Mouse (Mus musculus) layer of hippocampus, postnatal 25 days (tissue): ENCODE data around the gene Igsf9. TPM values are rescaled to one million over a fixed set of nuclear protein-coding genes. Genes with fewer than 3 reads are reported as not detected.

ENCODE experiments used
- DNase-seq, 2 experiments: peaks; one replicate each; pipeline ENCODE4 v3.0.0; 2022; ENCODE audit warnings: mixed read lengths in 2 of 2, low spot score in 1 of 2; ENCODE audit errors: extremely low spot score in 1 of 2
- total RNA-seq, 2 experiments: library from RNA; stranded (reverse); gene quantifications; 2 replicates each; pipeline ENCODE4 v1.2.3; 2021

The Igsf9 gene
- total RNA-seq, 2 experiments from 2014 or later, result 5.6 to 8.2 TPM

DNA sequence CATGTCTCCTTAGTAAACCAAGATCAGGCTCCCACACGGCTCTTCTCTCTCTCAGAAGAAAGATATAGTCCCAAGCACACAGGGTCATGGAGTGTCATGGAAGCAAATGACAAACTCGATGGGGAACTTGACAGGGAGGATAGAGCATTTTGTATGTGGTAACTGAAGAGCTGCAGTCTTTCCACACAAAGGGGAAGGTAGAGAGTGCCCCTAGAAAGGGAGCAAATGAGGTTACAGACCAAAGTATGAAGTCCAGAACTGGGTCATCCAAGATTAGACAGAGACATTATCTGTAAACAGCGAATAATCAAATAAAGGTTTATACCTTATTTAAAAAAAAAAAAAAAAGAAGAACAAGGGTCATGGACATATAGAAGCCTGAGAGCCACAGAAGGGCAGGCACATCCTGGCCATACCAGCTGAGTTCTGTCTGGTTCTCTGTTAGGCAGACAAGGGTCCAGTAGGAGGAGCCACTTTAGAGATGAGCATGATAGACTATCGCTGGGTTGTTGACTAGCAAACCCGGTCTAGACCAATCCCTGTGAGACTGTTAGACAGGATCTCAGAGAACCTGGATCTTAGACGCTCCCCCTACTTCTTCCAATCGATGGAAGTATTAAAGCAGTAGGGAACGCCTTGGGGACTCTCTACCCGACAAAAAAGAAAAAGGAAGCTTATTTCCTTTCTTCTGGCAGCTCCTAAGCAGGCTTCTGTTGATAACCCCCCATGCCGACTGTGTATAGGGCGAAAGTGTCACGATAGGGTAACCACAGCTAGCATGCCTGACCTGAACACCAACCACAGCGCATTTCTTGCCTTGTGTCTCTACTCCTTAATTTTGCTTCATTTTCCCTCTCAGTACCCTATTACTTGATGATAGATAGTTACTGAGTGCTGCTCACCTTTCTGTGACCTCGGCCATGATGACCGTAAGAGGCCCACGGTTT lies 17.9 kb upstream of the Igsf9 start:
- no peak for DNase-seq

DNA sequence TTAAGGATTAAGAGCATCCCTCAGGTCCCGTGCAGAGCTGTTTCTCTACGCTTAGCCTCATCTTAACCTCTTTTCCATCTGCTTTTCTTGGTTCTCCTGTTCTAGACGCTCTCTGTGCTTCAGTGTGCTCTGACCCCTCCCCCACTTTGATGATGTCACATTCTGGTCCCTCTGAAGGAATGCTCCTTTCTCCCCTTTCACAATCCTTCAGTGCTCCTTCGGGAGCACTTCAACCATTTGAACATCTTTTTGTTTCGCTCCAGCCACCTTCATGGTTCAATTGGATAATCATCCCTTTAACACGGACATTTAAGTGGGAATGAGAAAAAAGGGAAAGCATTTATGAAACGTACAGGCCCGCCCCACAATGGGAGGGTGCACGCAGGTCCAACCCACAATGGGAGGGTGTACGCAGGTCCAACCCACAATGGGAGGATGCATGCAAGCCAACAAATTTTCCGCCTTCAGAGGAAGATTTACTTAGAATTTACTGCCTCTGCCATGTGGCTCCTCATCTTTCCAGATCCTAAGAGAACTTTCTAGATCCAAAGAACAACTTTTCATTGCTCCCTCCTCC lies 13.2 kb upstream of the Igsf9 start:
- DNase-seq, result no peak

DNA sequence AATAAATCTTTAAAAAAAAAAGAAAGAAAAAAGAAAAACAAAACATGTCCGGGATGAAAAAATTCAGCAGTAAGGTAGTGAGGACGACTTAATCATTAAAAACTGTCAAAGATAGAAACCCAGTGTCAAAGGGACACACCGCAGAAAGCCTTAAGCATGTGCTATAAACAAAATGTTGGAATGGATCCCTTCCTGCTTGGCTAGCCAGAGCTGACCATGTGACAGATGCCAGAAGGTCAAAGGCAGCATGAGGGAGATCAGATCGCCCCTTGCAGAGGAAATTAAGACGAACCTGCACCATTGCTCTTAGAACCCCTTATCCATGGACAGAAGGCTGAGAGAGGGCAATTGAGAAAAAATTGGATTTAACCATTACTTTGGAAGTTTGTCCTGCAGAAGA lies 12.2 kb upstream of the Igsf9 start:
- no peak for DNase-seq

DNA sequence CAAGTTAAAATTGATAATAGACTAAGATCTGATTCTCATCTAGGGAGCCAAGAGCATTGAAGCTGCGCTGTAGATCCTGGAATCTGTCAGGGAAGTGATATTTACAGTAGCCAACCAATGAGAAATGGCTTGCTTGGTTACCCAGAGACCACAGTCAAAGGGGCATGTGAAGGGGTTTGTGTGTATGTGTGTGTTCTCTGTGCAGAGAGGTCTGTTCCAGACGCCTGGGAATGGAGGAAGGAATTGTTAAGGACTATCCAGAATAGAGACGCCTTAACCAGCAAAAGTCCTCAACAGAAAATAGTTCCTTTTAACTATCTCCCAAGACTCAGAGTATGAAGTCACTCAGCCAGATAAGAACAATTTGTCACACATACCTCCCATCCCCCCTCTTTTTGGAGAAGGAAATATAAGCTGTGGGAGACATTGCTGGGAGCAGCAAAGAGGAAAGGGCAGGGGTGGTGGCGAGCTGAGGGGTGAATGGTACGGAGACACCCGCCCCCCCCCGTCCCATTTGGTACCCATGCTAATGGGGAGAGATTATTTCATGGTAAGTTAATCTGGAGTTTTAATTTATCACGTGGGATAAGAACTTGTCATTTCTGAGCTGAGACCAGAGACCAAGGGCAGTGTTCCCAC lies 11.7 kb upstream of the Igsf9 start:
- no peak for DNase-seq

DNA sequence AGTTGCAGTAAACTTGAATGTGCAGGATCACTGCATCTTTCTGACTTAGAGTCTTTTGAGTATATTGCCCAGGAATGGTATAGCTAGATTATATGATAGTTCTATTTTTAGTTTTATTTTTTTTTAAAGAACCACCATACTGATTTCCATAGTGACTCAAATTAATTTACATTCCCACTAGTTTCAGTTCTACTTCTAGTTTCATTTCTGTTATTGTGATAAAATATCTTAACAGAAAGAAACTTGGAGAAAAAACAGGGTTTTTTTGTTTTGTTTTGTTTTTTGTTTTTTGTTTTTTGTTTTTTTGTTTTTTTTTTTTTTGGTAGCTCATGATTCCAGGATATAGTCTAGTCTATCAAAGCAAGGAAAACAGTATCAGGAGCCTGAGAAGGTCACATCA lies 8.7 kb upstream of the Igsf9 start:
- DNase-seq, result no peak

DNA sequence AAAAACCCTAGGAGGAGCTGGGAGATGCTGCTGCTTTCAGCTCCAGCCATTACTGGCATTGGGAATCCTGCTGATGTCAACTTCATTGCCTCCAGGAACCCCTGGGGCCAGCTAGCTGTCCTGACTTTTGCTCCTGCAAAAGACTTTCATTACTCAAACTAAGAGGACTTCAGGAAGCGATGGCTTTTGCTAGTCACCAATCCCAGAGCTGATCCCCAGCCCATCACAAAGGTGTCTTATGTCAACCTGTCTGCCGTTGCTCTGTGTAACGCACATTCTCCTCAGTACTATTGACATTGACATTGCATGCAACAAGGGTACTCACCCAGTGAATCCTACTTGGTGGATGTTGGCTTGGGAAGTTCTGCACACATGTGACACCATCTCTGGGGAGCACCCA lies 7.4 kb upstream of the Igsf9 start:
- DNase-seq, result no peak

DNA sequence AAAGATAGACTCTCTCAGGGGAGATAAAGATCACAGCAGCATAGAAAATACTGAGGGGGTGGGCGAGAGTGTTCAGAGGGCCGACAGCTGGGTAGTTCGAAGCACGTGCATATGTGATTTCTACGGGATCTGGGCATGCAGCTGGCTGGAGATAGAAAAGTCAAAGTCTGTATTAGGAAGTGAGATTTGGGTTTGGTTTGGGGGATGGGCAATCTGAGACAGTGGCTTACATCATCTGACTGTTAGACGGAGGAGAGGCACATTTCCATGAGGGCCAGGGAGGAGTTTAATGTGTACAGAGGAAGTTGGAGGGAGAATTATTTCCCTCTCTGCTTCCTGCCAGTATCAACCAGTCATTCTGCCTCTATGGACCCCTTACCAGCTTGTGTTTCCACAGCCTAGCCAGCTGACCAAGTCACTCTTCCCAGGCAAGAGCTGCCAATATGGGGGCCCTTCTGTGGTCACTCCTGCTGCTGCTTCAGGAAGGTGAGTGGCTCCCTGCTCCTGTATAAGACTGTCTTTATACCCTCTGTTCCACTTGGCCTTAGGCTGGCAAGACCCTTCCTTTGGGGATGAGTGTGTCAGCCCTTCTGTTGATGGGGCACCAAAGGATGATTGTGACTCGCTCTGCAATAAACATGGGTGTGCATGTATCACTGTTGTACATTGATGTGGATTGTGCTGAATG lies 6.4 kb upstream of the Igsf9 start, which contains the start of gene Slamf9:
Slamf9 (plus strand) TSS at position 305 of the 688 bp plus-strand sequence.
- DNase-seq, result no peak

DNA sequence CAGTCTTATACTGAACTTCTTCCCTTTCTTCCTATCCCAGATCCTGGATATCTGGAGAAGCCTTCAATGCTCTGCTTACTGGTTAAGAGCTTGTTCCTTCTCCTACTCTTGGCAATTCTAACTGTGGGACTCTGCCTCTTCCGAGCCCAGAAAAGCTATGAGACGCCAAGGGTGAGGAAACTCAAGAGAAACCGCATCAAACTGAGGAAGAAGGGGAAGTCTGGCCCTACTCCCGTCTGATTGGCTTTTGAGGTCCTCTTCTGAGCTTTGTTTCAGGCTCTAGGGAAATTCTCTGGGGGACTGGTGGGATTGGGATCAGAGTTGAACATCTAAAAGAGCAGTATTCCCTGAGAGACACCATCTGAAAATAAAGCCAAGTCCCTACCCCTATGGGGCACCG lies 3.6 kb upstream of the Igsf9 start:
- no peak for DNase-seq

DNA sequence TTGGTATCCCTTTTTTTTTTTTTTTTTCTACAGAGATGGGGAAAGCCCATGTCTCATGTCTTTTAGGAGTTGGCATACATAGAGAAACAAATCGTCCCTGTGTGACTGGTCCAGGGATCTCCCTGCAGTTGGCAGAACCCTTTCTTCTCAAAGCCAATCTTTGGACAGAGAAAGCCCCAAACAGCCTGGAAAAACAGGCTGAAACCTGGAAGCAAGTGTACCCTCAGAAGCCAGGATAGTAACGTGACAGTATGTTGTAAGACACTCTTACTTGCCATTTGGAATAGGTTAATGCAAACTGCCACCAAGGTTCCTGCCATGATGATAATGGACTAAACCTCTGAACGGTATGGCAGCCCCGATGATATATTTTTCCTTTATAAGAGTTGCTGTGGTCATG lies 1.2 kb upstream of the Igsf9 start:
- no peak for DNase-seq

DNA sequence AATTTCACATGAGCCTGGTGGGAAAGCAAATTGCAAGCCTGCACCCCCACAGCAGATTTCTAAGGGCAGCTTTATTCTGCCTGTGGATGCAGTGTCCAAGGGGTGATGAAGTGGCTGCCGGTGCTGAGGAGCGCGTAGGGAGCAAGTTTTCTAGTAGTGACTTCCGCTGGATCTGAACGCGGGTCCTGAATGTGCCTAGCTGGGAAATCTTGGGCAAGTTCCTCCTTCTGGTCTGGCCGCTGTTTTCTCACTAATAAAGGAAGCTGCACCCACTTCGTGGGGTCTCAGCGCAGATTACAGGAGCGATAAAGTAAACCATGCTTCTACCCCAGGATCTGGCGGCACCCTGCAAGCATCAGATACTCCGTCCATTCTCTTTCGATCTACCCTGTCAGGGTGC lies 477 bp upstream of the Igsf9 start:
- no peak for DNase-seq

DNA sequence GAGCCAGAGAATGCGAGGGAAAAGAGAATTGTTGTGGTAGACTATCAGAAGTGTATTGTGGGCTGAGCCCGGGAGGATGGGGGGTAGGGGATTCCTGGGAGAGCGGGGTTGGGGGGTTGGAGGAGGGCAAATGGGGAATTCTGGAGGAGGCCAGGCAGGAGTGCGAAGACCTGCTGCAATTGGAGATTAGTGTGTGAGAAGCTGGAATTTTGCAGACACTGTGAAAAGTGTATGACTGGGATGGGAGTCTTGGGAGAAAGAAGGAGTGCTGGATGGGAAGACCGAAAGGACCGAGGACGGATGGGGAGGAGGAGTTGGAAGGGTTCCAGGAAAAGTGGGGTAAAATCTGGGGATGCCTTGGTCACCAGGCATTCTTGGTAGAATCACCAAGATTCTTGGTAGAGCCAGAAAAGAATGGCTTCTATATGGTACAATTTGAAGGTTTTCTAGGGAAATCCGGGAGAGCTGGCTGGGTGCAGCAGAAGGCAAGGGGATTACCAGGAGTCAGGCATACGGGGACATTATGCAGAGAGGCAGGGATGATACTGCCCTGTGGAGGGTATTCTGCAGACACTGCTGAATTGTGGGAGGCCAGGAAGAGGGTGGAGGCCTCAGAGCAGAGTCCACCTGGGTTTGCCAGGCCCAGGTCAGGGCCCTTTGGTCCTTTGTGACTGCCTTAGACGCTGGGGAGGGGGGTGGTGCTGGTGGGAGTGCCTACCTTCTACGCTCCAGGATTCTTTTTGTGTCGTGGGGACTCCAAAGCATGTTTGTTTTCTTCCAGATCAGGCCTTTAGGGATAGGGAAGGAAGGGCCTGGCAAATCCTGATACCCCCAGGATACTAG lies 1.2 kb downstream of the Igsf9 start:
- DNase-seq, result no peak

DNA sequence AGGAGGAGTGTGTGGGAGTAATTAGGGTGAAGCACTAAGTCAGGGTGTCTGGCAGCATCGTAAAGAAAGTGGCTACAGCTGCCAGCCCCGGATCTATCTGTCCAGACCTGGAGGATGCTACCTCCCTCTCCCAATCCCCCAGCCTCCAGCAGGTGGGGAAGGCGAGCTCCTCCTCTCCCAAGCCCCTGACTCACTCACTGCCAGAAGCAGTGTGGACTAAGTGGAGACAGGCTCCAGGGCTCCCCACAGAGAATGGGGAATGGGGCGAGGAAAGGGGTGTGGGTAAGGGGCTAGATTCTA lies 1.7 kb downstream of the Igsf9 start:
- DNase-seq, result no peak

DNA sequence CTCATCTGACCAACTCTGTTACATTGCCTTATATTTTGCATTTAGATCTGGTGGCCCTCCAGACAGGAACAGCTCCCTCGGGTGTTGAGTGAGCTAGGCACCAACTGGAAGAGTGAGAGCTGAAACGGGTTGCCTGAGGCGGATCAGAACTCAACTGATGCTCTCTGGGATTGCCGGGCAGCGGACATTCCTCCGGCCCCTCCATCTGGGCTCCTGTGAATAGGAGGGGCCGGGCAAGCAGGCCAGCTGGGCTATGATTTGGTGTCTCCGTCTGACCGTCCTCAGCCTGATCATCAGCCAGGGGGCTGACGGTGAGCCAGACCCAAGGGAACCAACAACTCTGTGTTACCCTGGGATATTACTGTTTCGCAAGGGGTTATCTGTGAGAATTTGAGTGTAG lies 2.6 kb downstream of the Igsf9 start:
- DNase-seq, result no peak

DNA sequence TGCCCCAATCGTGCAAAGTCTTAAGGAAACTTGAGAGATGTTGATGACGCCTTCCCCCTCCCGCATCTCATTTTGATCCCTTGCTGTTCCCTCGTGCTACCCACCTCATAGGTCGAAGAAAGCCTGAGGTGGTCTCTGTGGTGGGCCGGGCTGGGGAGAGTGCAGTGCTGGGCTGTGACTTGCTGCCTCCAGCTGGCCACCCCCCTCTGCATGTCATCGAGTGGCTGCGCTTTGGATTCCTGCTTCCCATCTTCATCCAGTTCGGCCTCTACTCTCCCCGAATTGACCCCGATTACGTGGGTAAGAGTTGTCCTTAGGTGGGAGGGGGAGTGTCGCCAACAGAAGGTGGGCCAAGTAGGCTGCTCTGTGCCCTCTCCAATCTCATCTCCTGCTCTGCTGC lies 3.1 kb downstream of the Igsf9 start:
- DNase-seq, result no peak

DNA sequence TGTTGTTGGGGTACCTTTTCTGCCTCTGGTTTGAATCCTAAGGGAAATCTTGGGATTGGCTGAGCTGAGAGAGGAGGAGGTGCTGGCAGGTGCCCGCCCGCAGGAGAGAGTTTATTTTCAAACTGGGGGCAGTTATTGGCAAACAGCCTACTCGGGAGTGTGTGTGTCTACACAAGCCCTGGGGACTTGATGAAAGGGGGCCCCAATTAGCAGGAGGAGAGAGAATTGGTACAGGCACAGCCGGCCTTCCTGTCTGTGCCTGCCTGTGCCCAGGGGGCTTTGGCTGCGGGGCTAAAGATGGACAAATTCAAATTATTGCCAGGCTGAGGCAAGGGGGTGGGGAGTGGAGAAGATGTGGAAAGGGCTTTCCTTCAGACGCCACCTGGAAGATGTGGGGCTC lies 4.2 kb downstream of the Igsf9 start:
- no peak for DNase-seq

DNA sequence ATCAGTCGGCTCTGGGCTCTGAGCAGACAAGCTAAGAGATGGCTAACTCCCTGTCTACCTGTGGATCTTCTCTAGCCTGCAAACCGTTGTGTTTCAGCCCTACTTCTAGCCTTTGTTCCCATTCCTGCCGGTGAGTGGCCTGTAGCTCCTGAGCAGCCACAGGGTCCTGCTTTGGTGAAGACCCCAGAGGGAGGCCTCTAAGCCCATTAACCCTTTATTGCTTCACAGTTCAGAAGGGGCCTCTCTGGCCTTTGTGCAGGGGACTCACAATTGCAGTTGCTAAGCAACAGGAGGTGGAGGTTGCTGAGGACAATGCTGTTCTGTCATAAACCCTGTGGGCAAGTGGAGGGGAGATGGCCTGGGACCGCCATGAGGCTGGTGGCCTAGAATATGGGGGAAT lies 4.6 kb downstream of the Igsf9 start:
- no peak for DNase-seq

DNA sequence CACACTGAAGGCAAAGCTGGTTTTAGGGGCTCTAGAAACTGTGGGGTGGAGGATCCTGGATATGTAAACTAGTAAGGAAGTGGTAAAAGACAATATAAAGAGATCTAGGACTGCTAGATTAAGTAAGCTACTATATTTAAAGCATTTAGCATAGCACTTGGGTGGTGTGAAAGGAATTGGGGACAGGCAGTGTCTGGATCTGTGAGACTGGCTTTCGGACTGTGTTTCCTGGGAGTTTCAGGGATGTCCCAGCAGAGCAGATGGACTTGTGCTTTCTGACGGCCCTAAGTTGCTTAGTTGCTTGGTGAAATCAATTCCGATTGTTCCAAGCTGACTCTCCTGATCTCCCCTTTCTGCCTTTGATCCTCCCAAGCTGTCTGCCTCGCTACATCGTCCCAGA lies 5.1 kb downstream of the Igsf9 start:
- DNase-seq, result no peak

DNA sequence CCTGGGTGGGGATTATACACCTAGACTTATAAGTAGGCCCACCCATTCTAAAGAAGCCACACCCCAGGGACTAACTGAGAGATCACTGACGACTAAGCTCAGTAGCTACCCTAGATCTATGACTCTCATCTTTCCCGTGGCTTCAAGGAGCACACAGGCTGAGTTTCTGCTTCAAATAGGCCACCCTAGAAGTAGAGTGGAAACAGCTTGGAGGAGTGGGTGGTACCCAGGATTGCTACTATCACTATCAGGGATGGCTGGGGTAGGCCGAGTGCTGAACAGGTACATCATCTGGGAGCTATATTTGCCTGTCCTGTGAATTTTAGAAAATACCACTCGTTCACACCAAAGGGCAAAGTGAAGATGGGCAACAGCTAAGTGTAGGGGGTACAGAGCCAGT lies 6.3 kb downstream of the Igsf9 start:
- DNase-seq, result no peak

DNA sequence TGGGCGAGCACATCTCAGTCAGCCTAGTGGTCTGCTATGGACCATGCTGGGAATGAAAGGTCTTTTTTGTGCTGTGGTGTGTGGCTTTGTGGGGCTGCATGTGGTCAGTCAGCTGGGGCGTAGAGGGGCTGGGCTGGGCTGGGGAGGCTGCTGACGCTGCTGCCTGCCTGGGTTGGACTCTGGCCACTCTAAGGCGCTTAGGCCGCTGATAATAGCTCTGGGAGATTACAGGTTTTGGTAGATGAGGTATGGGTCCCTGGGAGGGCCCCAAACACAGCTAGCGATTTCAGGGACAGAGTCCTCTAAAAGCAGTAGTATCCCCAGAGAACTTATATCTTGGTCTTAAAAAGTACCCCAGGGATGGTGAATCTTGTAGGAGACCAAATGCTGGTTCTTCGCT lies 7.2 kb downstream of the Igsf9 start:
- no peak for DNase-seq

DNA sequence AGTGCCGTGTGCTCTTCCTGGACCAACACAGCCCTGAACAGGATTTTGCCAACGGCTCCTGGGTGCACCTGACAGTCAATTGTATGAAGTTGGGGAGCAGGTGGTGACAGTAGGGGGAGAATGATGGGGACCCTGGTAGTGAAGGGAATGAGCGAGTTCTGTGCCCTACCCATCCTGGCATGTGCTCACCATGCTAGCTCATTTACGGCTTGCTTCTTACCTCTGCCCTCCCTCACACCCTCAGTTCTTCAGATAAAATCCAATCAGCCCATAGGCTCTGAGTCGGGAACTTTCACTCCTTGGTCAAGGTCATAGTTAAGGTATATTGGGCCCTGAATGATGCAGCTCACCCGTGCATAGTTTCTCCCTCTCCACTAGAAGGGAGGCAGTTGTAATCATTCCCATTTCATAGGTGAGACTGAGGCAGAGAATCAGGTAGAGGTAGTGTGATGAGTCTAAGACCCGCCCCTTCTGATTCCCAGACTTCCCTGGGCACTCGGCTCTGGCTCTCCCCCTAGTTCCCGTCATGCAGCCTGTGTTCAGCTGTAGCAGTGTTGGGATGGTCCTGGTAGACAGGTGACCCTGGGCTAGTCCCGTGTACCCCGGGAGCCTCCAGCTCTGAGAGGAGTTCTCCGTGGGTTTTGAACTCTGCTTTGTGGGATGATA lies 8.1 kb downstream of the Igsf9 start:
- no peak for DNase-seq
